Mouse (Mus musculus): ENCODE measurements around the gene Cacng6. TPM values are rescaled to one million over a fixed set of nuclear protein-coding genes. Genes with fewer than 3 reads are reported as not detected.

Cacng6 gene
- polyA plus RNA-seq, 1 experiment: not detected

- TF ChIP-seq TAL1 (IDR thresholded peaks at IDR 0.05; ENCODE audit: low read length) (no peak), GATA1 (IDR thresholded peaks at IDR 0.05; ENCODE audit: low read length) (no peak)
- H3K4me3 ChIP-seq (replicated peaks): no peak overlapping the region
- no peaks in the 10 kb centered on the region for H3K36me3 ChIP-seq (ENCODE audit: control insufficient read depth)
- no peaks in the 10 kb centered on the region for H3K4me1 ChIP-seq (ENCODE audit: control insufficient read depth)
- peaks cover 4% of the 10 kb centered on the region for H3K9me3 ChIP-seq (ENCODE audit: control insufficient read depth, low read length)
- no peaks in the 10 kb centered on the region for H3K27me3 ChIP-seq (ENCODE audit: control insufficient read depth)
These were observed 8.1 kb downstream of the Cacng6 start for GRCm38 (mm10) chr7:3432066-3432465.

GRCm38 (mm10) chr7:3437941-3438340, 13.9 kb downstream of the Cacng6 start:
- Histone ChIP-seq H3K4me3 (replicated peaks) (no peak overlapping the region), H3K4me1 (ENCODE audit: control insufficient read depth) (no peaks in the 10 kb centered on the region), H3K9me3 (ENCODE audit: control insufficient read depth, low read length) (peaks cover 4% of the 10 kb centered on the region), H3K36me3 (ENCODE audit: control insufficient read depth) (no peaks in the 10 kb centered on the region), H3K27me3 (ENCODE audit: control insufficient read depth) (no peaks in the 10 kb centered on the region)
- no peak for TF ChIP-seq GATA1 (IDR thresholded peaks at IDR 0.05; ENCODE audit: low read length)
- no peak for TF ChIP-seq TAL1 (IDR thresholded peaks at IDR 0.05; ENCODE audit: low read length)

GRCm38 (mm10) chr7:3439984-3440383, 16.0 kb downstream of the Cacng6 start:
- H3K4me3 ChIP-seq (replicated peaks): no peak overlapping the region
- H3K36me3 ChIP-seq (ENCODE audit: control insufficient read depth): no peaks in the 10 kb centered on the region
- TF ChIP-seq TAL1 (IDR thresholded peaks at IDR 0.05; ENCODE audit: low read length) (no peak), GATA1 (IDR thresholded peaks at IDR 0.05; ENCODE audit: low read length) (no peak)
- H3K9me3 ChIP-seq (ENCODE audit: control insufficient read depth, low read length): no peaks in the 10 kb centered on the region
- H3K4me1 ChIP-seq (ENCODE audit: control insufficient read depth): no peaks in the 10 kb centered on the region
- H3K27me3 ChIP-seq (ENCODE audit: control insufficient read depth): no peaks in the 10 kb centered on the region

- Histone ChIP-seq H3K36me3 (ENCODE audit: control insufficient read depth) (no peaks in the 10 kb centered on the region), H3K4me1 (ENCODE audit: control insufficient read depth) (no peaks in the 10 kb centered on the region)
- TF ChIP-seq TAL1 (IDR thresholded peaks at IDR 0.05; ENCODE audit: low read length) (no peak), GATA1 (IDR thresholded peaks at IDR 0.05; ENCODE audit: low read length) (no peak)
These were observed 16.5 kb downstream of the Cacng6 start for GRCm38 (mm10) chr7:3440526-3440925.

GRCm38 (mm10) chr7:3442476-3443062, 18.6 kb downstream of the Cacng6 start:
- Histone ChIP-seq H3K9me3 (ENCODE audit: control insufficient read depth, low read length) (no peaks in the 10 kb centered on the region), H3K4me3 (replicated peaks) (no peak overlapping the region), H3K4me1 (ENCODE audit: control insufficient read depth) (no peaks in the 10 kb centered on the region), H3K36me3 (ENCODE audit: control insufficient read depth) (no peaks in the 10 kb centered on the region), H3K27me3 (ENCODE audit: control insufficient read depth) (no peaks in the 10 kb centered on the region)
- TF ChIP-seq TAL1 (IDR thresholded peaks at IDR 0.05; ENCODE audit: low read length) (no peak), GATA1 (IDR thresholded peaks at IDR 0.05; ENCODE audit: low read length) (no peak)

More at GRCm38 (mm10) chr7:3440526-3440925, 16.5 kb downstream of the Cacng6 start:
- H3K4me3 ChIP-seq (replicated peaks): no peak overlapping the region
- H3K27me3 ChIP-seq (ENCODE audit: control insufficient read depth): no peaks in the 10 kb centered on the region
- no peaks in the 10 kb centered on the region for H3K9me3 ChIP-seq (ENCODE audit: control insufficient read depth, low read length)

GRCm38 (mm10) chr7:3444678-3445077, 20.7 kb downstream of the Cacng6 start:
- Histone ChIP-seq H3K9me3 (ENCODE audit: control insufficient read depth, low read length) (no peaks in the 10 kb centered on the region), H3K4me3 (replicated peaks) (no peak overlapping the region), H3K4me1 (ENCODE audit: control insufficient read depth) (no peaks in the 10 kb centered on the region), H3K36me3 (ENCODE audit: control insufficient read depth) (no peaks in the 10 kb centered on the region), H3K27me3 (ENCODE audit: control insufficient read depth) (no peaks in the 10 kb centered on the region)
- no peak for TF ChIP-seq TAL1 (IDR thresholded peaks at IDR 0.05; ENCODE audit: low read length)
- TF ChIP-seq GATA1 (IDR thresholded peaks at IDR 0.05; ENCODE audit: low read length): no peak

- no peaks in the 10 kb centered on the region for H3K4me1 ChIP-seq (ENCODE audit: control insufficient read depth)
- no peak overlapping the region for H3K4me3 ChIP-seq (replicated peaks)
- no peak for TF ChIP-seq TAL1 (IDR thresholded peaks at IDR 0.05; ENCODE audit: low read length)
- TF ChIP-seq GATA1 (IDR thresholded peaks at IDR 0.05; ENCODE audit: low read length): no peak
- no peaks in the 10 kb centered on the region for H3K27me3 ChIP-seq (ENCODE audit: control insufficient read depth)
- H3K9me3 ChIP-seq (ENCODE audit: control insufficient read depth, low read length): no peaks in the 10 kb centered on the region
- no peaks in the 10 kb centered on the region for H3K36me3 ChIP-seq (ENCODE audit: control insufficient read depth)
These were observed 22.6 kb downstream of the Cacng6 start for GRCm38 (mm10) chr7:3446584-3446983.

GRCm38 (mm10) chr7:3447026-3447425, 23.0 kb downstream of the Cacng6 start:
- H3K4me1 ChIP-seq (ENCODE audit: control insufficient read depth): no peaks in the 10 kb centered on the region
- no peaks in the 10 kb centered on the region for H3K27me3 ChIP-seq (ENCODE audit: control insufficient read depth)

GRCm38 (mm10) chr7:3448737-3449454, 24.9 kb downstream of the Cacng6 start:
- TF ChIP-seq TAL1 (IDR thresholded peaks at IDR 0.05; ENCODE audit: low read length) (no peak), GATA1 (IDR thresholded peaks at IDR 0.05; ENCODE audit: low read length) (no peak)
- H3K27me3 ChIP-seq (ENCODE audit: control insufficient read depth): no peaks in the 10 kb centered on the region
- no peaks in the 10 kb centered on the region for H3K9me3 ChIP-seq (ENCODE audit: control insufficient read depth, low read length)
- no peaks in the 10 kb centered on the region for H3K4me1 ChIP-seq (ENCODE audit: control insufficient read depth)
- no peak overlapping the region for H3K4me3 ChIP-seq (replicated peaks)
- H3K36me3 ChIP-seq (ENCODE audit: control insufficient read depth): no peaks in the 10 kb centered on the region

More at GRCm38 (mm10) chr7:3447026-3447425, 23.0 kb downstream of the Cacng6 start:
- no peaks in the 10 kb centered on the region for H3K36me3 ChIP-seq (ENCODE audit: control insufficient read depth)
- no peak overlapping the region for H3K4me3 ChIP-seq (replicated peaks)
- TF ChIP-seq TAL1 (IDR thresholded peaks at IDR 0.05; ENCODE audit: low read length) (no peak), GATA1 (IDR thresholded peaks at IDR 0.05; ENCODE audit: low read length) (no peak)
- no peaks in the 10 kb centered on the region for H3K9me3 ChIP-seq (ENCODE audit: control insufficient read depth, low read length)
